Mouse (Mus musculus) urinary bladder, postnatal 10 days (tissue): ENCODE measurements around the gene Xrcc2.
A peak's percentile ranks its signal among the peaks of the same experiment; 100 is the strongest.
"Not testable (repeated sequence)": the region's sequence is repeated elsewhere in the genome, so short reads cannot be mapped to it uniquely, and the experiment has no call there.

Experiments
- DNase-seq: peaks from one replicate; pipeline ENCODE4 v3.0.0; 2022; ENCODE audit warnings: low spot score

The Xrcc2 gene

GRCm38 (mm10) chr5:25705567-25706349 lies at the start of gene Xrcc2:
Gene Xrcc2, minus strand, starts transcription at chr5:25705825.
- DNase-seq: peak; percentile 81

- DNase-seq: no peak
Measured at GRCm38 (mm10) chr5:25754236-25754766, 48.7 kb upstream of the Xrcc2 start.

- no peak for DNase-seq
Measured at GRCm38 (mm10) chr5:25753556-25754235, 48.1 kb upstream of the Xrcc2 start.

- DNase-seq: no peak
Measured at GRCm38 (mm10) chr5:25752862-25753261, 47.2 kb upstream of the Xrcc2 start.

GRCm38 (mm10) chr5:25751552-25751951 lies 45.9 kb upstream of the Xrcc2 start:
- no peak for DNase-seq

GRCm38 (mm10) chr5:25748613-25749012 lies 43.0 kb upstream of the Xrcc2 start:
- no peak for DNase-seq

- DNase-seq: no peak
Measured at GRCm38 (mm10) chr5:25747904-25748303, 42.3 kb upstream of the Xrcc2 start.

- not testable (repeated sequence) for DNase-seq
Measured at GRCm38 (mm10) chr5:25738902-25739301, 33.3 kb upstream of the Xrcc2 start.

GRCm38 (mm10) chr5:25738448-25738847 lies 32.8 kb upstream of the Xrcc2 start:
- DNase-seq: no peak

- DNase-seq: no peak
Measured at GRCm38 (mm10) chr5:25735861-25736260, 30.2 kb upstream of the Xrcc2 start.

GRCm38 (mm10) chr5:25734318-25734717 lies 28.7 kb upstream of the Xrcc2 start:
- no peak for DNase-seq

GRCm38 (mm10) chr5:25724134-25724675 lies 18.6 kb upstream of the Xrcc2 start:
- no peak for DNase-seq

GRCm38 (mm10) chr5:25723016-25723415 lies 17.4 kb upstream of the Xrcc2 start:
- DNase-seq: no peak

- DNase-seq: no peak
Measured at GRCm38 (mm10) chr5:25719390-25719789, 13.8 kb upstream of the Xrcc2 start.

- not testable (repeated sequence) for DNase-seq
Measured at GRCm38 (mm10) chr5:25713001-25713706, 7.5 kb upstream of the Xrcc2 start.

GRCm38 (mm10) chr5:25704702-25705566 lies 691 bp downstream of the Xrcc2 start:
- no peak for DNase-seq

GRCm38 (mm10) chr5:25697941-25698340 lies 7.7 kb downstream of the Xrcc2 start:
- DNase-seq: no peak

GRCm38 (mm10) chr5:25696256-25696655 lies 9.4 kb downstream of the Xrcc2 start:
- DNase-seq: no peak

- no peak for DNase-seq
Measured at GRCm38 (mm10) chr5:25695786-25696185, 9.8 kb downstream of the Xrcc2 start.

- no peak for DNase-seq
Measured at GRCm38 (mm10) chr5:25671696-25672520, 33.7 kb downstream of the Xrcc2 start.
